Mouse (Mus musculus): ENCODE data around the gene Cwc25.
"Not testable (repeated sequence)": the region's sequence is repeated elsewhere in the genome, so short reads cannot be mapped to it uniquely, and the experiment has no call there.

DNA sequence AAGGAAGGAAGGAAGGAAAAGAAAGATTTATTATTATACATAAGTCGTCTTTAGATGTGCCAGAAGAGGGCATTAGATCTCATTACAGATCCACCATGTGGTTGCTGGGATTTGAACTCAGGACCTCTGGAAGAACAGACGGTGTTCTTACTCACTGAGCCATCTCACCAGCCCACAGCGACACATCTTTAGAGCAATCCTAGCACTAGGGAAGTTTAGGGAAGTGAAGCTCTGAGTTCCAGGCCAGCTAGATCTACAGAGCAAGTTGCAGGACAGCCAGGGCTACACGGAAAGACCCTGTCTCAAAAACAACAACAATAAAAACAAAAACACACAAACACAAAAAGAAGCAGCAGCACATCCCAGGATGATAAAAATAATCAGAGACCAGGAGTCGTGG is 31.5 kb downstream of the Cwc25 start:
- not testable (repeated sequence) for TF ChIP-seq CTCF (IDR thresholded peaks at IDR 0.05; ENCODE audit: control insufficient read depth, insufficient read depth, insufficient replicate concordance, low read depth, low read length); POLR2A (IDR thresholded peaks at IDR 0.05; ENCODE audit: control insufficient read depth, low read depth, low read length)

Data from testis, adult 2 months (tissue).